Mouse (Mus musculus): ENCODE results near the gene Kmt5a. TPM values are rescaled to one million over a fixed set of nuclear protein-coding genes. Genes with fewer than 3 reads are reported as not detected.

Gene Kmt5a
- 85.3 and 95.9 TPM in 2 replicates for polyA plus RNA-seq (2016; fragmentation: Nextera tagmentation; extraction: Ambion mirVana)

GRCm38 (mm10) chr5:124439447-124440093, at the start of gene Kmt5a:
Kmt5a (plus strand) TSS chr5:124439930.
- H3K9ac ChIP-seq: peak within 1 kb of the TSS; percentile 93
- H3K27me3 ChIP-seq (replicated peaks): no peaks in the 10 kb centered on the region
- H3K27ac ChIP-seq: peak within 1 kb of the TSS; percentile 94
- peak; percentile 96 for ATAC-seq
- peaks cover 19% of the 10 kb centered on the region for H3K36me3 ChIP-seq
- under 1% methylated on average over 34 of the region's 34 CpGs for WGBS (ENCODE audit: insufficient replicate concordance)
- H3K9me3 ChIP-seq (replicated peaks): no peaks in the 10 kb centered on the region
- peaks cover 51% of the 10 kb centered on the region for H3K4me1 ChIP-seq
- peak within 1 kb of the TSS; percentile 86 for H3K4me2 ChIP-seq
- H3K4me3 ChIP-seq: peak within 1 kb of the TSS; percentile 96

GRCm38 (mm10) chr5:124392412-124392811, 47.3 kb upstream of the Kmt5a start:
- H3K4me2 ChIP-seq: no peak overlapping the region
- no peak overlapping the region for H3K4me3 ChIP-seq
- H3K9me3 ChIP-seq (replicated peaks): no peaks in the 10 kb centered on the region
- 81% methylated on average over 4 of the region's 4 CpGs for WGBS (ENCODE audit: insufficient replicate concordance)
- H3K27ac ChIP-seq: no peak overlapping the region
- peaks cover 97% of the 10 kb centered on the region for H3K36me3 ChIP-seq
- H3K27me3 ChIP-seq (replicated peaks): no peaks in the 10 kb centered on the region
- H3K9ac ChIP-seq: no peak overlapping the region
- ATAC-seq: no peak
- no peaks in the 10 kb centered on the region for H3K4me1 ChIP-seq

GRCm38 (mm10) chr5:124393726-124394125, 46.0 kb upstream of the Kmt5a start:
- Histone ChIP-seq H3K36me3 (peaks cover 96% of the 10 kb centered on the region), H3K4me2 (no peak overlapping the region), H3K27ac (no peak overlapping the region), H3K27me3 (replicated peaks) (no peaks in the 10 kb centered on the region), H3K9me3 (replicated peaks) (no peaks in the 10 kb centered on the region), H3K4me3 (no peak overlapping the region), H3K4me1 (no peaks in the 10 kb centered on the region), H3K9ac (no peak overlapping the region)
- WGBS (ENCODE audit: insufficient replicate concordance): 54% methylated on average over 7 of the region's 7 CpGs
- ATAC-seq: no peak

GRCm38 (mm10) chr5:124410808-124411207, 28.9 kb upstream of the Kmt5a start:
- ATAC-seq: no peak
- Histone ChIP-seq H3K4me2 (no peak overlapping the region), H3K27me3 (replicated peaks) (no peaks in the 10 kb centered on the region), H3K9ac (no peak overlapping the region), H3K9me3 (replicated peaks) (no peaks in the 10 kb centered on the region), H3K27ac (no peak overlapping the region), H3K4me1 (peaks cover 11% of the 10 kb centered on the region; the same call in 1 of the 2 replicates), H3K4me3 (no peak overlapping the region), H3K36me3 (peaks cover 78% of the 10 kb centered on the region)
- 72% methylated on average over 3 of the region's 3 CpGs for WGBS (ENCODE audit: insufficient replicate concordance)

GRCm38 (mm10) chr5:124412163-124412562, 27.6 kb upstream of the Kmt5a start:
- Histone ChIP-seq H3K9ac (no peak overlapping the region), H3K36me3 (peaks cover 66% of the 10 kb centered on the region)
- 44% methylated on average over 5 of the region's 5 CpGs for WGBS (ENCODE audit: insufficient replicate concordance)

GRCm38 (mm10) chr5:124418903-124419302, 20.8 kb upstream of the Kmt5a start:
- H3K4me2 ChIP-seq: peak overlapping the region; percentile 51
- no peaks in the 10 kb centered on the region for H3K27me3 ChIP-seq (replicated peaks)
- peak overlapping the region; percentile 84 for H3K27ac ChIP-seq
- peaks cover 57% of the 10 kb centered on the region for H3K4me1 ChIP-seq
- WGBS (ENCODE audit: insufficient replicate concordance): 62% methylated on average over 2 of the region's 2 CpGs
- H3K4me3 ChIP-seq: peak overlapping the region; percentile 10; the same call in 1 of the 2 replicates
- no peaks in the 10 kb centered on the region for H3K9me3 ChIP-seq (replicated peaks)
- H3K9ac ChIP-seq: peak overlapping the region; percentile 36; the same call in 1 of the 2 replicates
- peak; percentile 93 for ATAC-seq
- H3K36me3 ChIP-seq: peaks cover 33% of the 10 kb centered on the region

More at GRCm38 (mm10) chr5:124412163-124412562, 27.6 kb upstream of the Kmt5a start:
- Histone ChIP-seq H3K4me2 (no peak overlapping the region), H3K27ac (no peak overlapping the region), H3K9me3 (replicated peaks) (no peaks in the 10 kb centered on the region), H3K27me3 (replicated peaks) (no peaks in the 10 kb centered on the region), H3K4me3 (no peak overlapping the region), H3K4me1 (peaks cover 11% of the 10 kb centered on the region; the same call in 1 of the 2 replicates)
- ATAC-seq: 0 out of 2 replicates have a peak, but pooled peaks have one; percentile 42

GRCm38 (mm10) chr5:124421786-124422185, 17.9 kb upstream of the Kmt5a start:
- Histone ChIP-seq H3K4me2 (no peak overlapping the region), H3K4me3 (no peak overlapping the region), H3K9ac (no peak overlapping the region), H3K27ac (no peak overlapping the region), H3K36me3 (peaks cover 24% of the 10 kb centered on the region), H3K9me3 (replicated peaks) (no peaks in the 10 kb centered on the region), H3K4me1 (peaks cover 64% of the 10 kb centered on the region), H3K27me3 (replicated peaks) (no peaks in the 10 kb centered on the region)
- 72% methylated on average over 2 of the region's 2 CpGs for WGBS (ENCODE audit: insufficient replicate concordance)
- no peak for ATAC-seq

- ATAC-seq: no peak
- H3K4me2 ChIP-seq: peak overlapping the region; percentile 93
- H3K36me3 ChIP-seq: peaks cover 14% of the 10 kb centered on the region
- H3K27ac ChIP-seq: peak overlapping the region; percentile 91
- H3K4me1 ChIP-seq: peaks cover 52% of the 10 kb centered on the region
- H3K27me3 ChIP-seq (replicated peaks): no peaks in the 10 kb centered on the region
- peak overlapping the region; percentile 98 for H3K9ac ChIP-seq
- no peaks in the 10 kb centered on the region for H3K9me3 ChIP-seq (replicated peaks)
- peak overlapping the region; percentile 86 for H3K4me3 ChIP-seq
- under 1% methylated on average over 14 of the region's 14 CpGs for WGBS (ENCODE audit: insufficient replicate concordance)
Measured at GRCm38 (mm10) chr5:124424200-124424722, 15.5 kb upstream of the Kmt5a start.

- H3K27ac ChIP-seq: peak overlapping the region; percentile 91
- peak overlapping the region; percentile 86 for H3K4me3 ChIP-seq
- WGBS (ENCODE audit: insufficient replicate concordance): 2% methylated on average over 63 of the region's 63 CpGs
- H3K4me1 ChIP-seq: peaks cover 46% of the 10 kb centered on the region
- H3K4me2 ChIP-seq: peak overlapping the region; percentile 93
- H3K9me3 ChIP-seq (replicated peaks): no peaks in the 10 kb centered on the region
- peak overlapping the region; percentile 98 for H3K9ac ChIP-seq
- peaks cover 10% of the 10 kb centered on the region for H3K36me3 ChIP-seq
- ATAC-seq: peak; percentile 52
- no peaks in the 10 kb centered on the region for H3K27me3 ChIP-seq (replicated peaks)
Measured at GRCm38 (mm10) chr5:124424723-124425411, 14.9 kb upstream of the Kmt5a start.

GRCm38 (mm10) chr5:124425412-124426259, 14.1 kb upstream of the Kmt5a start, which contains the start of gene Sbno1:
Sbno1 (minus strand) TSS chr5:124426001.
- peak; percentile 89 for ATAC-seq
- H3K4me1 ChIP-seq: peaks cover 40% of the 10 kb centered on the region
- no peaks in the 10 kb centered on the region for H3K9me3 ChIP-seq (replicated peaks)
- peak within 1 kb of the TSS; percentile 91 for H3K27ac ChIP-seq
- WGBS (ENCODE audit: insufficient replicate concordance): under 1% methylated on average over 65 of the region's 81 CpGs
- no peaks in the 10 kb centered on the region for H3K27me3 ChIP-seq (replicated peaks)
- H3K9ac ChIP-seq: peak within 1 kb of the TSS; percentile 98
- H3K36me3 ChIP-seq: peaks cover 10% of the 10 kb centered on the region
- peak within 1 kb of the TSS; percentile 93 for H3K4me2 ChIP-seq
- H3K4me3 ChIP-seq: peak within 1 kb of the TSS; percentile 86

- 80% methylated on average over 10 of the region's 10 CpGs for WGBS (ENCODE audit: insufficient replicate concordance)
- peak overlapping the region; percentile 86; the same call in 1 of the 2 replicates for H3K4me3 ChIP-seq
- ATAC-seq: no peak
- peaks cover 10% of the 10 kb centered on the region for H3K36me3 ChIP-seq
- H3K27me3 ChIP-seq (replicated peaks): no peaks in the 10 kb centered on the region
- peak overlapping the region; percentile 91 for H3K27ac ChIP-seq
- peaks cover 33% of the 10 kb centered on the region for H3K4me1 ChIP-seq
- H3K9ac ChIP-seq: no peak overlapping the region; the same call in 1 of the 2 replicates
- no peaks in the 10 kb centered on the region for H3K9me3 ChIP-seq (replicated peaks)
- H3K4me2 ChIP-seq: peak overlapping the region; percentile 93
Measured at GRCm38 (mm10) chr5:124426475-124427071, 13.2 kb upstream of the Kmt5a start.

Measured in liver, embryonic 12.5 days (tissue).